Mouse (Mus musculus) brain, embryonic 14.5 days (tissue): ENCODE results near the gene Ntf5.

Experiments
- CTCF ChIP-seq: fragments of 200-500 bp; IDR thresholded peaks from 2 replicates; pipeline ENCODE4 v1.5.1; 2012; ENCODE audit warnings: inconsistent platforms, mild to moderate bottlenecking, moderate library complexity, borderline replicate concordance; ENCODE audit not compliant: insufficient read depth, insufficient read length; ENCODE audit errors: extremely low read depth
- POLR2A ChIP-seq: fragments of 200-500 bp; IDR thresholded peaks from 2 replicates; pipeline ENCODE4 v1.6.1; 2012; ENCODE audit warnings: mild to moderate bottlenecking, inconsistent platforms, borderline replicate concordance; ENCODE audit not compliant: poor library complexity, insufficient read depth, insufficient read length, severe bottlenecking; ENCODE audit errors: extremely low read depth

- TF ChIP-seq CTCF (no peak), POLR2A (no peak)
These were observed 33.1 kb downstream of the Ntf5 start for GRCm38 (mm10) chr7:45446589-45446988.
